Mouse (Mus musculus): Measurements from ENCODE around the gene Gm20388.

- no peak for TF ChIP-seq TAL1 (IDR thresholded peaks at IDR 0.05; ENCODE audit: low read length)
- peak; percentile 81 for TF ChIP-seq GATA1 (IDR thresholded peaks at IDR 0.05; ENCODE audit: low read length)
Measured at GRCm38 (mm10) chr8:122322792-122323191, 2412.2 kb downstream of the Gm20388 start.

Data from erythroblast, embryonic 14.5 days (primary cell).